Mouse (Mus musculus) gonadal fat pad, adult 2 months (tissue): ENCODE results near the gene Gk2. TPM values are rescaled to one million over a fixed set of nuclear protein-coding genes. Genes with fewer than 3 reads are reported as not detected.

Experiments
- polyA plus RNA-seq: library from polyadenylated mRNA; depleted of rRNA; stranded (reverse); fragments of >200 nt; gene quantifications from 2 replicates; pipeline ENCODE4 v1.2.3, GENCODE M21; 2012; rRNA removed

The Gk2 gene
- polyA plus RNA-seq, 1 experiment, result 0.14 TPM

Other genes starting within 250 kb of the Gk2 start
- not detected in 2 replicates for gene Naa11, start 64.6 kb downstream of the Gk2 start, polyA plus RNA-seq